Mouse (Mus musculus) midbrain, postnatal 0 days (tissue): ENCODE results near the gene Nfia. TPM values are rescaled to one million over a fixed set of nuclear protein-coding genes. Genes with fewer than 3 reads are reported as not detected.

ENCODE experiments used
- ATAC-seq: fragments of 200-750 bp; cut with Nextera tagmentation; 2 replicates; pipeline ENCODE4 v1.8.0; 2017; ENCODE audit warnings: moderate number of reproducible peaks, mild to moderate bottlenecking, moderate TSS enrichment, moderate library complexity; ENCODE audit not compliant: low FRiP score
- DNase-seq: peaks from one replicate; pipeline ENCODE4 v3.0.0-alpha.2; 2015; ENCODE audit warnings: low spot score
- H3K27ac ChIP-seq: fragments of 300-500 bp; sonication (generic); 2 replicates; pipeline ENCODE4 v1.5.1; 2014; ENCODE audit warnings: low read depth, mild to moderate bottlenecking, low read length, mixed read lengths
- H3K27me3 ChIP-seq: fragments of 300-500 bp; sonication (generic); 2 replicates; pipeline ENCODE4 v1.6.1; 2014; ENCODE audit warnings: low read length, control low read depth, mixed read lengths; ENCODE audit not compliant: insufficient read depth
- H3K36me3 ChIP-seq: fragments of 300-500 bp; sonication (generic); 2 replicates; pipeline ENCODE4 v1.6.1; 2014; ENCODE audit warnings: low read length, control low read depth, mixed read lengths; ENCODE audit not compliant: insufficient read depth
- H3K4me1 ChIP-seq: fragments of 300-500 bp; sonication (generic); 2 replicates; pipeline ENCODE4 v1.6.1; 2014; ENCODE audit warnings: mild to moderate bottlenecking, control low read depth, antibody characterized with exemption, low read length, mixed read lengths; ENCODE audit not compliant: insufficient read depth
- H3K4me2 ChIP-seq: fragments of 300-500 bp; sonication (generic); 2 replicates; pipeline ENCODE4 v1.6.1; 2014; ENCODE audit warnings: low read depth, mild to moderate bottlenecking, low read length, mixed read lengths; ENCODE audit not compliant: poor library complexity, severe bottlenecking
- H3K4me3 ChIP-seq: fragments of 300-500 bp; sonication (generic); 2 replicates; pipeline ENCODE4 v1.5.1; 2014; ENCODE audit warnings: low read depth, mild to moderate bottlenecking, low read length, moderate library complexity
- H3K9ac ChIP-seq: fragments of 300-500 bp; sonication (generic); replicated peaks from 2 replicates; pipeline ENCODE4 v1.6.1; 2014; ENCODE audit warnings: mild to moderate bottlenecking, low read length, moderate library complexity, mixed read lengths; ENCODE audit not compliant: poor library complexity, severe bottlenecking
- H3K9me3 ChIP-seq: fragments of 300-500 bp; sonication (generic); 2 replicates; pipeline ENCODE4 v1.6.1; 2016; ENCODE audit warnings: low read length, control low read depth
- CTCF ChIP-seq: IDR thresholded peaks from 2 replicates; pipeline ENCODE4 v1.5.1; 2016; ENCODE audit warnings: antibody characterized with exemption, mild to moderate bottlenecking
- WGBS: fragments of 180-500 bp; shearing (Covaris S2); extraction: QIAGEN DNeasy Blood & Tissue Kit; methylation state at CpG from one replicate; pipeline ENCODE4 v1.1.7; 2014; 5-methylcytosine and 5-hydroxymethylcytosine counted together
- polyA plus RNA-seq: library from polyadenylated mRNA; unstranded; fragments of >200 nt; fragmentation: Nextera tagmentation; extraction: Ambion mirVana; gene quantifications from 2 replicates; pipeline ENCODE4 v1.2.1, GENCODE M21; 2015
- total RNA-seq: library from RNA; depleted of rRNA; stranded (reverse); fragments of >200 nt; gene quantifications from 2 replicates; pipeline ENCODE4 v1.2.3, GENCODE M21; 2014

The Nfia gene
- total and polyA plus RNA-seq, 2 experiments from 2014 or later, result 35.7 to 51.7 TPM

- Histone ChIP-seq H3K4me1 (no peaks in the 10 kb centered on the region), H3K4me3 (no peak overlapping the region), H3K27me3 (no peaks in the 10 kb centered on the region), H3K27ac (no peak overlapping the region), H3K4me2 (no peak overlapping the region), H3K9ac (no peak overlapping the region), H3K36me3 (no peaks in the 10 kb centered on the region), H3K9me3 (no peaks in the 10 kb centered on the region)
- ATAC-seq, result no peak
- no peak for TF ChIP-seq CTCF
- no peak for DNase-seq
- WGBS, result 86% methylated on average over 1 of the region's 1 CpGs
Measured at GRCm38 (mm10) chr4:98061086-98061485, 288.6 kb downstream of the Nfia start.

- Histone ChIP-seq H3K4me3 (no peak overlapping the region), H3K4me2 (no peak overlapping the region), H3K27me3 (no peaks in the 10 kb centered on the region), H3K27ac (no peak overlapping the region), H3K4me1 (no peaks in the 10 kb centered on the region), H3K36me3 (no peaks in the 10 kb centered on the region), H3K9ac (no peak overlapping the region), H3K9me3 (no peaks in the 10 kb centered on the region)
- no peak for DNase-seq
- WGBS, result 91% methylated on average over 3 of the region's 3 CpGs
- no peak for ATAC-seq
- no peak for TF ChIP-seq CTCF
Measured at GRCm38 (mm10) chr4:98063280-98063679, 290.7 kb downstream of the Nfia start.

GRCm38 (mm10) chr4:98076106-98076505, 303.6 kb downstream of the Nfia start:
- H3K9me3 ChIP-seq, result no peaks in the 10 kb centered on the region
- TF ChIP-seq CTCF, result no peak
- no peaks in the 10 kb centered on the region for H3K4me1 ChIP-seq
- H3K27ac ChIP-seq, result no peak overlapping the region
- DNase-seq (no peak), ATAC-seq (no peak)
- no peak overlapping the region for H3K4me2 ChIP-seq
- H3K27me3 ChIP-seq, result no peaks in the 10 kb centered on the region
- WGBS, result 87% methylated on average over 7 of the region's 7 CpGs
- H3K36me3 ChIP-seq, result no peaks in the 10 kb centered on the region
- no peak overlapping the region for H3K9ac ChIP-seq
- H3K4me3 ChIP-seq, result no peak overlapping the region

GRCm38 (mm10) chr4:98076624-98077023, 304.1 kb downstream of the Nfia start:
- Histone ChIP-seq H3K4me3 (no peak overlapping the region), H3K27ac (no peak overlapping the region), H3K9me3 (no peaks in the 10 kb centered on the region), H3K4me1 (no peaks in the 10 kb centered on the region), H3K9ac (no peak overlapping the region), H3K4me2 (no peak overlapping the region), H3K27me3 (no peaks in the 10 kb centered on the region), H3K36me3 (no peaks in the 10 kb centered on the region)
- 91% methylated on average over 7 of the region's 7 CpGs for WGBS
- no peak for ATAC-seq
- no peak for TF ChIP-seq CTCF
- DNase-seq, result no peak

- Histone ChIP-seq H3K4me2 (no peak overlapping the region), H3K9ac (no peak overlapping the region), H3K36me3 (no peaks in the 10 kb centered on the region), H3K9me3 (no peaks in the 10 kb centered on the region), H3K27me3 (no peaks in the 10 kb centered on the region), H3K4me1 (no peaks in the 10 kb centered on the region), H3K27ac (no peak overlapping the region), H3K4me3 (no peak overlapping the region)
- no peak for TF ChIP-seq CTCF
- no peak for DNase-seq
- 70% methylated on average over 1 of the region's 1 CpGs for WGBS
- no peak for ATAC-seq
Measured at GRCm38 (mm10) chr4:98080586-98080985, 308.1 kb downstream of the Nfia start.

GRCm38 (mm10) chr4:98081962-98082361, 309.4 kb downstream of the Nfia start:
- ATAC-seq (no peak), DNase-seq (no peak)
- Histone ChIP-seq H3K27ac (no peak overlapping the region), H3K36me3 (no peaks in the 10 kb centered on the region), H3K4me2 (no peak overlapping the region), H3K4me3 (no peak overlapping the region), H3K9me3 (no peaks in the 10 kb centered on the region), H3K4me1 (no peaks in the 10 kb centered on the region), H3K9ac (no peak overlapping the region), H3K27me3 (no peaks in the 10 kb centered on the region)
- WGBS, result 64% methylated on average over 1 of the region's 1 CpGs
- no peak for TF ChIP-seq CTCF
